Mouse (Mus musculus): ENCODE measurements around the gene Mad2l1bp. TPM values are rescaled to one million over a fixed set of nuclear protein-coding genes. Genes with fewer than 3 reads are reported as not detected.
A peak's percentile ranks its signal among the peaks of the same experiment; 100 is the strongest.

Mad2l1bp gene
- total and polyA plus RNA-seq, 3 experiments, result 12.8 to 27.4 (median 14.0) TPM

- no peaks in the 10 kb centered on the region for H3K9me3 ChIP-seq (replicated peaks)
- H3K4me1 ChIP-seq (ENCODE audit: insufficient read depth, low read depth, low read length), result peaks cover 66% of the 10 kb centered on the region
- peak overlapping the region; percentile 74; the same call in 1 of the 2 replicates for H3K4me3 ChIP-seq (ENCODE audit: low read depth, low read length)
- H3K27me3 ChIP-seq (ENCODE audit: insufficient read depth, low read length), result no peaks in the 10 kb centered on the region
- DNase-seq (ENCODE audit: low spot score) (no peak), ATAC-seq (ENCODE audit: extremely low read depth, insufficient number of reproducible peaks, low FRiP score, poor library complexity, severe bottlenecking) (no peak)
- TF ChIP-seq POLR2AphosphoS5 (IDR thresholded peaks at IDR 0.05; ENCODE audit: insufficient replicate concordance, low read depth, low read length), result no peak
- TF ChIP-seq TAL1 (conservative IDR thresholded peaks at IDR 0.05; ENCODE audit: low read depth, low read length), result peak; percentile 80
- peaks cover 12% of the 10 kb centered on the region for H3K36me3 ChIP-seq (replicated peaks)
These were observed 5.9 kb upstream of the Mad2l1bp start for GRCm38 (mm10) chr17:46159236-46159635.

DNA sequence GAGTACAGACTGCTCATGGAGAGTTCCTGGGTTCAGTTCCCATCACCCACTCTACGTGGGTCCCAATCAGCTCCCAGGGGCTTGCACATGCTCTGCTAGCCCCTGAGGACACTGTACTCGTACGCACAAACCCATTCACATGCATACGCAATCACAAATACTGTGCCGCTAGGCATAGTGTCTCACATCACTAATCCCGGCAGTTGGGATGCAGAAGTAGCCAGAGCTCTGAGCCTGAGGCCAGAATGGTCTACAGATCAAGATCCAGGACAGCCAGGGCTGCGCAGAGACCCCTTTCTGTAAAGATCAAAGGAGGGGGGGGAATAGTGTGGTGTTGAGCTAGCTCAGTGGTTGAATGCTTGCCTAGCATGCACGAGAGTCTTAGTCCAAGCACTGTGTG lies 3.8 kb upstream of the Mad2l1bp start:
- TF ChIP-seq CTCF (IDR thresholded peaks at IDR 0.05; ENCODE audit: low read depth, low read length) (no peak), GATA1 (IDR thresholded peaks at IDR 0.05; ENCODE audit: borderline replicate concordance, low read length) (no peak), GATA2 (IDR thresholded peaks at IDR 0.05; ENCODE audit: borderline replicate concordance, low read depth, low read length) (no peak), TAL1 (conservative IDR thresholded peaks at IDR 0.05; ENCODE audit: low read depth, low read length) (no peak), POLR2AphosphoS5 (IDR thresholded peaks at IDR 0.05; ENCODE audit: insufficient replicate concordance, low read depth, low read length) (no peak)
- no peaks in the 10 kb centered on the region for H3K27me3 ChIP-seq (ENCODE audit: insufficient read depth, low read length)
- ATAC-seq (ENCODE audit: extremely low read depth, insufficient number of reproducible peaks, low FRiP score, poor library complexity, severe bottlenecking), result no peak
- no peaks in the 10 kb centered on the region for H3K9me3 ChIP-seq (replicated peaks)
- H3K4me3 ChIP-seq (ENCODE audit: low read depth, low read length), result no peak overlapping the region
- no peaks in the 10 kb centered on the region for H3K36me3 ChIP-seq (replicated peaks)
- no peak for DNase-seq (ENCODE audit: low spot score)
- peaks cover 60% of the 10 kb centered on the region for H3K4me1 ChIP-seq (ENCODE audit: insufficient read depth, low read depth, low read length)

DNA sequence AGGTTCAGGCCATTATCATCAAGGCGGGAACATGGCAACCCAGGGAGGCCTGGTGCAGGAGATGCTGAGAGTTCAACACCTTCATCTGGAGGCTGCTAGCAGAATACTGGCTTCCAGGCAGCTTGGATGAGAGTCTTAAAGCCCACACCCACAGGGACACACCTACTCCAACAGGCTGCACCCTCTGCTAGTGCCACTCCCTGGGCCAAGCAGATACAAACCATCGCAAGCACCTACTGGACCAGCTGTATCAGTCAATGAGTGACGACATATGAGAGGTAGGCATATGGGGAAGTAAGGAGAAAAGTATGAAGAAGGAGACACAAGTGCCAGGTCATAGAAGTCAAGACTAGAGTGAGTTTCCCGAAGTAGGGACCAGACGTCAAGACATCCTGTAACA lies 3.3 kb upstream of the Mad2l1bp start:
- ATAC-seq (ENCODE audit: extremely low read depth, insufficient number of reproducible peaks, low FRiP score, poor library complexity, severe bottlenecking), result no peak
- Histone ChIP-seq H3K36me3 (replicated peaks) (peaks cover under 1% of the 10 kb centered on the region), H3K9me3 (replicated peaks) (no peaks in the 10 kb centered on the region), H3K4me1 (ENCODE audit: insufficient read depth, low read depth, low read length) (peaks cover 57% of the 10 kb centered on the region), H3K4me3 (ENCODE audit: low read depth, low read length) (no peak overlapping the region; the same call in 1 of the 2 replicates), H3K27me3 (ENCODE audit: insufficient read depth, low read length) (no peaks in the 10 kb centered on the region)
- DNase-seq (ENCODE audit: low spot score), result no peak
- TF ChIP-seq TAL1 (conservative IDR thresholded peaks at IDR 0.05; ENCODE audit: low read depth, low read length) (no peak), POLR2AphosphoS5 (IDR thresholded peaks at IDR 0.05; ENCODE audit: insufficient replicate concordance, low read depth, low read length) (no peak), CTCF (IDR thresholded peaks at IDR 0.05; ENCODE audit: low read depth, low read length) (no peak), GATA2 (IDR thresholded peaks at IDR 0.05; ENCODE audit: borderline replicate concordance, low read depth, low read length) (no peak), GATA1 (IDR thresholded peaks at IDR 0.05; ENCODE audit: borderline replicate concordance, low read length) (no peak)

GRCm38 (mm10) chr17:46154336-46154735 lies 983 bp upstream of the Mad2l1bp start:
- TF ChIP-seq TAL1 (conservative IDR thresholded peaks at IDR 0.05; ENCODE audit: low read depth, low read length) (no peak), GATA2 (IDR thresholded peaks at IDR 0.05; ENCODE audit: borderline replicate concordance, low read depth, low read length) (no peak), CTCF (IDR thresholded peaks at IDR 0.05; ENCODE audit: low read depth, low read length) (no peak), GATA1 (IDR thresholded peaks at IDR 0.05; ENCODE audit: borderline replicate concordance, low read length) (no peak), POLR2AphosphoS5 (IDR thresholded peaks at IDR 0.05; ENCODE audit: insufficient replicate concordance, low read depth, low read length) (no peak)
- ATAC-seq (ENCODE audit: extremely low read depth, insufficient number of reproducible peaks, low FRiP score, poor library complexity, severe bottlenecking) (no peak), DNase-seq (ENCODE audit: low spot score) (no peak)
- Histone ChIP-seq H3K36me3 (replicated peaks) (peaks cover 9% of the 10 kb centered on the region), H3K9me3 (replicated peaks) (no peaks in the 10 kb centered on the region), H3K4me3 (ENCODE audit: low read depth, low read length) (no peak overlapping the region), H3K4me1 (ENCODE audit: insufficient read depth, low read depth, low read length) (peaks cover 48% of the 10 kb centered on the region), H3K27me3 (ENCODE audit: insufficient read depth, low read length) (no peaks in the 10 kb centered on the region)

GRCm38 (mm10) chr17:46143578-46144423 lies 9.6 kb downstream of the Mad2l1bp start, which contains the start of gene Rsph9:
Rsph9 (minus strand) TSS chr17:46144216.
- no peak within 1 kb of the TSS; the same call in 1 of the 2 replicates for H3K4me3 ChIP-seq (ENCODE audit: low read depth, low read length)
- peaks cover 30% of the 10 kb centered on the region for H3K4me1 ChIP-seq (ENCODE audit: insufficient read depth, low read depth, low read length)
- TF ChIP-seq TAL1 (conservative IDR thresholded peaks at IDR 0.05; ENCODE audit: low read depth, low read length), result no peak
- TF ChIP-seq GATA2 (IDR thresholded peaks at IDR 0.05; ENCODE audit: borderline replicate concordance, low read depth, low read length), result no peak
- TF ChIP-seq CTCF (IDR thresholded peaks at IDR 0.05; ENCODE audit: low read depth, low read length), result no peak
- TF ChIP-seq GATA1 (IDR thresholded peaks at IDR 0.05; ENCODE audit: borderline replicate concordance, low read length), result no peak
- no peak for TF ChIP-seq POLR2AphosphoS5 (IDR thresholded peaks at IDR 0.05; ENCODE audit: insufficient replicate concordance, low read depth, low read length)
- ATAC-seq (ENCODE audit: extremely low read depth, insufficient number of reproducible peaks, low FRiP score, poor library complexity, severe bottlenecking) (no peak), DNase-seq (ENCODE audit: low spot score) (no peak)
- no peaks in the 10 kb centered on the region for H3K9me3 ChIP-seq (replicated peaks)
- H3K27me3 ChIP-seq (ENCODE audit: insufficient read depth, low read length), result peaks cover 6% of the 10 kb centered on the region; the same call in 1 of the 2 replicates
- peaks cover 50% of the 10 kb centered on the region for H3K36me3 ChIP-seq (replicated peaks)

- TF ChIP-seq POLR2AphosphoS5 (IDR thresholded peaks at IDR 0.05; ENCODE audit: insufficient replicate concordance, low read depth, low read length) (no peak), TAL1 (conservative IDR thresholded peaks at IDR 0.05; ENCODE audit: low read depth, low read length) (no peak), CTCF (IDR thresholded peaks at IDR 0.05; ENCODE audit: low read depth, low read length) (no peak), GATA1 (IDR thresholded peaks at IDR 0.05; ENCODE audit: borderline replicate concordance, low read length) (no peak), GATA2 (IDR thresholded peaks at IDR 0.05; ENCODE audit: borderline replicate concordance, low read depth, low read length) (no peak)
- peak; percentile 34; the same call in 1 of the 2 replicates for ATAC-seq (ENCODE audit: extremely low read depth, insufficient number of reproducible peaks, low FRiP score, poor library complexity, severe bottlenecking)
These were observed 13.5 kb downstream of the Mad2l1bp start for GRCm38 (mm10) chr17:46139872-46140271.

More at GRCm38 (mm10) chr17:46139872-46140271, 13.5 kb downstream of the Mad2l1bp start:
- peaks cover 18% of the 10 kb centered on the region for H3K27me3 ChIP-seq (ENCODE audit: insufficient read depth, low read length)
- no peak overlapping the region for H3K4me3 ChIP-seq (ENCODE audit: low read depth, low read length)
- H3K9me3 ChIP-seq (replicated peaks), result no peaks in the 10 kb centered on the region
- peaks cover 37% of the 10 kb centered on the region for H3K4me1 ChIP-seq (ENCODE audit: insufficient read depth, low read depth, low read length)
- peaks cover 12% of the 10 kb centered on the region for H3K36me3 ChIP-seq (replicated peaks)
- no peak for DNase-seq (ENCODE audit: low spot score)
